Mouse (Mus musculus): ENCODE data around the gene Eif1.
"Not testable (repeated sequence)": the region's sequence is repeated elsewhere in the genome, so short reads cannot be mapped to it uniquely, and the experiment has no call there.

Eif1 gene

DNA sequence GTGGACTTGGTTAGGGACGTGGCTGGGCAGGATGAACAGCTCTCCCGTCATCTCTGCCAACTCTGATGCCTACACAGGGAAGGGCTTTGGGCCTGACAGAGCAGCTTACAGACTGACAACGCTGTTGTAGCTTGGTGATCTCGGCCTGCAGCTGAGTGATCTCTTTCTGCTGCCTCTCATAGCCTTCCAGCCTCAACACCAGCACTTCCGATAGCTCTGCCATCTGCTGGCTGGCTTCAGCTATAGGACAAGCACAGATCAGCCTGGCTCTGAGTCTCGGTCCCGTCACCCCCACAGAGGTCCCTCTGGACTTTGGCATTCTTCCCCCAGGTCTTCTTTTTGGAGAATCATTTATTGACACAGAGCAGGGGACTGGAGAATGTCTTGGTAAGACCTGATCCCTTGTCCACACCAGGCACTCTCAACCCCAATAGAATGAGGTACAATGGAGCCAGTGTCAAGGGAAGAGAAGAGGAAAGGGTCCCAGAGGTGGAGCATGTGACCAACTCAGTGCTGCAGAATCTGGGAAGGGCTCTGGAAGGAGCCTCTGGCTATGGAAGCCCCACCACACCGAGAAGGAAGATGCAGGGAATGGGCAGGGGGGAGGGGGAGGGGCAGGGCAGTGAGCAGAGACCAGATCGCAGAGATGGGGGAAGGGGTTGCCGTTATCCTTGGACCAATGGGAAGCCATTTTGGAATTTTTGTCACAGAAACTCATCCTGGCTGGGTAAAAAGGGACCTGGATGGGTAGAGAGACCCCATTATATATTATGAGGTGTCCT is 32.6 kb downstream of the Eif1 start:
- DNase-seq (ENCODE audit: low read depth), result peak; percentile 75

DNA sequence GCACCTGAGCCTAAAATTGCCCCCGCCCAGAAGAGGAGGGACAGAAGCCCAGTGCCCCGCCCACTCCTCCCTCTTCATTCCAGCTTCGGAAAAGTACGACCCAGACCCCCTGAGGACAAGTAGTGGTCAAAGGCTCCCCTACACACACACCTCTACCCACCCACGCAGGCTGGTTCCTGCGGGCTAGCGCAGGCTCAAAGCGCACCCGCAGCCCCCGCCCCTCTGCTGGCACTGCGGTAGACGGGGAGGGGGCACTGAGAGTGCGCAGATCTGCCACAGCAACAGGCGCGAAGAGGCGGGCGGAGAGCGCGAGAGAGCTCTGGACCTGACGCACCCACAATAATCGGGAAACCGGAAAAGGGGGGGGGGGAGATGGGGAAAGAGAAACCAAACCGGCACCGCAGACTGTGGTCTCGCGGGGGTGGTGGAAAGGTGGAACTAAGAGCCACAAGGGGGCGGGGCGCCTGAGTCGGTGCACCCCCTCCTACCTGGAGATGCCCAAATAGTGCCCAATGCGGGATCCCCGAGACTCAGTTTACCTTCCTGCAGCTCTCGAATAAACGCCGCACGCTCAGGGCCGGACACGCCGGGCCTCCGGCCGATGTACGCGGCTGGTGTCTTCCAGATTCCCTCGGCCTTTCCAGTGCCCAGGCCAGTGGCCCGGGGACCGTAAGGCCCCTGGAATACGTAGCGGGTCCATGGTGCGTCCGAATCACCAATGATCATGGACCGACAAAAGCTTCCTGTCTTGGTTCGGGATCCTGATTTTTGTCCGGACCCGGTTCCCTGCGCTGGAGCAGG is 35.7 kb downstream of the Eif1 start:
- peak; percentile 43 for DNase-seq (ENCODE audit: low read depth)

DNA sequence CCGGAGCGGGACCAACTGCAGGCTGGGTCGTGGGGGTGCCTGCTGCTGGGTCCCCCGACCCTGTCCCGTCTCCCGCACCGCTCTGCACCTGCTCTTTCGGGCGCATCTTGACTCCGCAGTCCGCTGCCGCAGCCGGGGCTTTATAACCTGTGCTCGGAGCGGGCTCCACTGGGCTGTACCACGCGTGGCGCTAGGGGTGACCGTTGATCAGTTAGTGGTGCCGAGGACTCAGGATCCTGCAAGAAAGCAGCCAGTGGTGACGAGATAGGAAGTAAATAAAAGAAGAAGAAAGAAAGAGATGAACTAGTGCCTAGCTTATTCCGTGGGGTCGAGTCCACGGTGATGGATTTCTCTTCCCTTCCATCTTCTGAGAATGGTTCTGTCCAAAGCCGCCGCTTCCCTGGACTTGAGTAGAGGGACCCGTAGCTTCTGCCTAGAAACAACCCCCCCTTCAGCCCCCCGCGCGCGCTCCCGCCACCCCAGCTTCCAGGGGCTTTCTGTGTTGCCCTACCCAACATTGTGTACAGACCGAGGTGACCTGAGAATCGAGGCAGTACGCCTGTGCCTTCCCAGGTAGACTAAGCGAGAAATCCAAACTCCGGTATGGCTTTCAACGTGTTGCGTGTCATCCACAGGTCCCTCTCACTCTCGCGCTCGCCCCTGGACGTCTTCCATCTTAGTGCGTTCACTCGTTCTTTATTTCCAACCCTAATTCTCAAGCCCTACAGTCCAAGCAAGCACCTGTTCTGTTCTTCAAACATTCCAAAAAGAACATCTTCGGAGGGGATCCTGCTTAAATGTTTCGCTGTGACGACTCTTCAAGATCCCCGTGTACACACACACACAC is 36.5 kb downstream of the Eif1 start, which contains the start of gene Hap1:
Gene Hap1 (minus strand): TSS at position 157 of the 847 bp plus-strand sequence.
- peak; percentile 70 for DNase-seq (ENCODE audit: low read depth)

DNA sequence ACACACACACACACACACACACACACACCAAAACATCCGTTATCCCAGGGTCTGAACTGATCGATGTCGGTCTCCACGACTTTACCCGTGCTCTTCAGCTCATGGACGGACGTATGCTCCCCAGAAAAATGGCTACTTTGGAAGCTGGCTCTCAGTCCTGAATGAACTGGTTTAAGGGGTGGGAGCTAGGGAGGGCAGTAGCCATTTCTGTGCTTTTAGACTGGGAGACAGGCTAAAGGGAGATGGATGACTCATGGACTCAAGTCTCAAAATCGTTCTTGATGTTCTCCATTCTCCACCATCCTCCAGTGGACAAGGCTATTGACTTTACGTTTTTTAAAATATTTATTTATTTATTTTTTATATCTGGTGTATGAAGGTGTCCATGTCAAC is 37.1 kb downstream of the Eif1 start:
- DNase-seq (ENCODE audit: low read depth), result no peak

DNA sequence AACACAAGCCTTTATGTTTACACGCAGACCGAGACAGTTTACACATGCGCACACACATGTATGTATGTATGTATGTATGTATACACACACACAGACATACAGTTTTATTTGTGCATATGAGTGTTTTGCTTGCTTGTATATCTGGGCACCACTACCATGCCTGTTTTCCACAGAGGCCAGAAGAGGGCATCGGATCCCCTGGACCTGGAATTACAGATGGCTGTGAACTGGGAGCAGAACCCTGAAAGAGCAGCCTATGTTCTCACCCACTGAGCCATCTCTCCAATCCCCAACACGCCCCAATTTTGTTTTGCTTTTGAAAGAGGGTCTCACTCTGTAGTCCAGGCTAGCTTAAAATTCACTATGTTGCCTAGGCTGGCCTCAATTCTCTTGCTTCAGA is 37.7 kb downstream of the Eif1 start:
- DNase-seq (ENCODE audit: low read depth), result peak; percentile 45

DNA sequence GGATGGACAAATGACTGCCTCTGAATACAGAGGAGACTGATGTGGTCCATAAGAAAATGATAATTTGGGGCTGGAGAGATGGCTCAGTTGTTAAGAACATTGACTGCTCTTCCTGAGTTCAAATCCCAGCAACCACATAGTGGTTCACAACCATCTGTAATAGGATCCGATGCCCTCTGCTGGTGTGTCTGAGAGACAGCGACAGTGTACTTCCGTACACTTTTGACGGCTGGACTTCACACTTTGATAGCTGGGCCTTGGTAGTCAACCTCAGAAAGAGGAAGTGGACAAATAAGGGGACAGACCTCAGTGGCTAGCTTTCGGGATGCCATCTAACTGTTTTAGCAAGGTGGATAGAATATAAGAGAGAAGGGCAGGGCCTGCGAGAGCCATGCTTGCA is 40.5 kb downstream of the Eif1 start:
- DNase-seq (ENCODE audit: low read depth), result no peak

DNA sequence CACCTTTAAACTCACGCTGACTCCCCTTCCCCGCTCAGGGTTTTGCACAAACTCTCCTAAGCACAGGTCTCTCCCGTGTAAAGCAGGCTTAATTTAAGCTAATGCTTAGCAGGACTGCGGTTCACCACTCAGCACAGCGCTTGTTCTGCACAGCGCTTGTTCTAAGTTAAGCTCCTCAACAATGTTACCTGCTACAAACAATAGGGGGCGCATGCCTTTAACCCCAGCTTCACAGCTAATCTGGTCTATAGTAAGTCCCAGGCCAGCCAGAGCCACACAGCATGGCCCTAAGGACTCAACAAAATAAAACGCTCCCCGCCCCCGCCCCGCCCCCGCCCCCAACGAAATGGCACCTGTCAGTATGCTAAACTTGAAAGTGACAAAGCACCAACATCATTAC is 41.4 kb downstream of the Eif1 start:
- DNase-seq (ENCODE audit: low read depth), result not testable (repeated sequence)

DNA sequence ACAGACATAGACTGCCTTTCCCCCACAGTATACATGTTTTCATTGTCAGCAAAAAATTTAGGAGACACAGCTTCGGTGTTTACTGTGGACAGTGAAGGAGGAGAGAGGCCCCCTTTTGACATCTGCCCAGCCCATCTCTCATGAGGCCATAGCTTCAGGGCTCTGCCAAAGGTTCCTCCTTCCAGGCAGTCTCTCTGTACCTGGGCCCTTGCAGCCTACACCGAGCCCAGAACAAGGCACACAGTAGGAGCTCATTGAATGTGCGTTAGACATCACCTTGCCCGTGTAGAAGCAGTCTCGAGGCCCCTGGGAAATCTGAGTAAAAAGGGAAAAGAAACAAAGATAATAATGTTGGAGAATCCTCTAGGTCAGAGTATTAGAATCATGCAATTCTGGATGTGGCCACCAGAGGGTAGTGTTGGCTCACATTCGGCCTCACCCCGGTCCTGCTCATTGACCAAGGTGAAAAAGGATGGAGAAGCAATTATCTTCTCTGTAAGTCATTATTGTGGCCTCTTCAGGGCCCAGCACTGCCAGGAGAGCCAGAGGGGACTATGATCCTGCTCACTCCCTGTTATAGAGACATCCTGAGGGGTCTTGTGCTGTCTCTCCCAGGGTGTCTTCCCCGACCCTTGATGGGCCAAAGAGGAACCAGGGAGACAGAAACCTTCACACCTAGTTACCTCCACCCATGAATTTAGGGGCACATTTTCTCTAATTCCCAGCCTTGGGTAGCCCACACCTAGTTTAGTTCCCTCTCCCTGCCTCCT is 42.7 kb downstream of the Eif1 start:
- DNase-seq (ENCODE audit: low read depth), result peak; percentile 86

DNA sequence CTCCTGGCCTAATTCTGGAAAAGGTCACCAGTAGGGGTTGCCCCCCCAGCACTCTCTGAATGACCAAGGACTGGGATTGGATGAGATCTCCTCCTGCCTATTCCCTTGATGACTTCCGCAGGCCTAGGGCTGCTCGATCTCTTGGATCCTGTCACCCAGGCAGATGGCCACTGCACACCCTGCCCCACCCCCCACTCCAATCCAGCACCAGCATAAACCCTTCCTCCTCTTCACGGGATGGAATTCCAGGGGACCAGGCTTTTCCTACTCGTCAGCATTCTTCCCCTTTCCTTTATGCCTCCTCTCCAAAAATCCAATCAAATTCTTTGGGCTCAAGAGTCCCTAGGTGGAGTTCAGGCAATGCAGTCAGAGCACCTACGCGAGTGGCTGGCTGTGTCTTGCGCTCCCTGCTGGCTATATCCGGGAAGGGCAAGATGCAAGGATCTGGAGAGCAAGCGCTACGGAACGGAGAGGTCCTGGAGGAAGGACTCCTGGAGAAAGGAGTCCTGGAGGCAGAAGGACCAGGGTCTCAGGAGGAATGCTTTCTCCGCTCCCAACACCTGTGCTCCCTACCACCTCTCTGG is 43.4 kb downstream of the Eif1 start:
- peak; percentile 55 for DNase-seq (ENCODE audit: low read depth)

DNA sequence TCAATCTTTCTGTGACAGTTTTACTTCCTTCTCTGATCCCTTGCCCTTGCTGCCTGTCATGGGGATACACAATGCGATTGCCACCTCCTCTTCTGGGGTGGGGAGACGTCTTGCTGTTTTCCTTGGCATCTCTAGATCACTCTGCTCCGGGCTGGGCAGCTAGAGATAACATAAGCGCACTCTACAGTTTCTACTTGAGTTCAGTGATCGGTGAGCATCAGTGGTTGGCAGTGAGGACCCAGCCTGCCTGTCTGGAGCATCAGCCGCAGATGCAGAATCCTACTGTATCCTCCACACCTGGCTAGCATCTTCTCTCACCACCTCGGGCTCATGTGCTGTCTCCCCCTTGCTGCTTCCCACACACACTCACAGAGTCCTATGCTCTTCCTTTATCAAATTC is 49.5 kb downstream of the Eif1 start:
- no peak for DNase-seq (ENCODE audit: low read depth)

DNA sequence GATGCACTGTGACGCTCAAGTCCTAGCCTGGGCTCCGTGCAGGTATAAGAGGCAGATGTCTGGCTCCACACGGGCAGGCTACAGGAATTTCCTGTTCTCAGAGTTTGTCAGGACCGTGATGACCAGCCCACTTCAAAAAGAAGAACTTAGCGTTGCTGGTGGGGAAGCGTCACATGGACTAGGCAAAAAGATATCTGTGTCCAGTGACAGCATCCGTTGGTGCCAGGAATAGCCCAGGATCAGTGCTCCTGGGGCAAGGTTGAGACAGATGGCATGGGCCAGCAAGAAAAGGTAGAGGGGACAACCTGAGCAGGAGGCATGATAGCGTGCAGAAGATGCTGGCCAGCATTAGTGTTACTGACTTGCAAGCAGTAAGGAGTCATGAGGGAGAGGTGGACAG is 50.1 kb downstream of the Eif1 start:
- DNase-seq (ENCODE audit: low read depth), result no peak

Measured in NIH3T3 (cell line).